Mouse (Mus musculus): ENCODE data around the gene Cdkl1.

Gene Cdkl1

DNA sequence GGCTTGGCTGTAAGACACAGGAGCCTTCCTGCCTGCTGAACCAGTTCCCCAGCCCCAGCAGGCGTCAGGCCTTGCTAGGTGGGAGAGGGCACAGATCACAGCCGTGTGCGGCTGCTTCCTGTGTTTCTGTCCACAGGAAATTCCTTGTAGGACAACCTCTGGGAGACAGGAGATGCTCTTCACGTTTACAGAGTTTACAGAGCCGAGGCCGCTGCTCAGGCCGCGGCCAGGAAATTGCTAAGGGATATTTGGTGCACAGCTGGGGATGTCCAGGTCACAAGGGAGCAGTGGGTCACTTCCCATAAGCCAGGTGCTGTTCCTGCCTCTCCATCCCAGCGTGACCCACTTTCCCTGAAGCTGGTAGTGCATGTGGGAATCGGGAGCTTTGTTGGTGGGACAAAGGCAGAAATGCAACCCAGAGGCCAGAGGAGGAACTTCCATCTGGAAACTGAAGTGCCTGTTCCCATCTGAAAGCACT is 39.2 kb downstream of the Cdkl1 start:
- no peak for DNase-seq (ENCODE audit: low read depth, low spot score)

DNA sequence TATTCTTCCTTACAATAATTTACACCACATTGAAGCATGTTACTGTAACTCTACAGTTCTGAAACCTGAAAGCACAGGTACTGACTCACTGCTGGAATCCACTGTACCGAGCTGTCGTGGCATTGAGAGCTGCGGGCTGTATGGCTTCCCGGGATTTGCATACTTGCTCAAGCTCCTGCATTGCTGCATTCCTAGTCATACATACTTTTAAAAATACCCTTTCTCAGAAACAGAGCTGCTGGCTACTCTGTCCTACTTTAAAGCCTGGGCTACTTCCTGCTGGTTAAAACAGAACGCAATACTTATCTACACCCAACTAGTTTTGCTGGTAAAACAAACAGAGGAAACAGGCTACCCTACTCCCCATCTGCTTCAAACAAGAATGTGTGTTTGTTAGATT is 46.9 kb downstream of the Cdkl1 start:
- no peak for DNase-seq (ENCODE audit: low read depth, low spot score)

DNA sequence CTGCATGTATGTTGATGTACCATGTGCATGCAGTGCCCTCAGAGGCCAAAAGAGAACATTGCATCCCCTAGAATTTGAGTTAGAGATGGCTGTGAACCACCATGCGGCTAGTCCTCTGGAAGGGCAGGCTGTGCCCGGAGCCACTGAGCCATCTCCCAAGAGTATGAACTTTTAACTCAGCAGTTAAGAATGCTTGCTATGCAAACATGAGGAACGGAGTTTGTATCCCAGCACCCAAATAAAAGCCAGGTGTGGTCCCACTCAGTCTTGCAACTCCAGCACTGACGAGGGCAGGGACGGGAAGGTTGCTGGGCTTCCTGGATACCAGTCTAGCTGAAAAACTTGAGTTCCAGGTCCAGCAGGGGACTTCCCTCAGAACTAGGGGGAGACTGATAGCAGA is 49.1 kb downstream of the Cdkl1 start:
- DNase-seq (ENCODE audit: low read depth, low spot score): no peak

DNA sequence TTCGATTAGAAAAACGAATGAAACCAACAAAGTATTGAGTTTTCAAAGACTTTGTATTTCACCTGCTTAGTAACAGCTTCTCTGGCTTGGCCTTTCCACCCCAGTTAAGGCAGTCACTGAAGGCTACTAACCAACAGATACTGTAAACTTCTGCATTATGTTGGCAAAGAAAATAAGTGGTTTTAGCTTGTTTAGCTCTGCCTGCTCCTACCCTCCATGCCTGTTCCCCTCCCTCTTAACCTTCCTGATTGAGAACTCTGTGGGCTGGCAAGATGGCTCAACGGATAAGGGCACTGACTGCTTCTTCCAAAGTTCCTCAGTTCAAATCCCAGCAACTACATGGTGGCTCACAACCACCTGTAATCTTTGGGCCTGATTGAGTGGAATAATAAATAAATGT is 57.1 kb downstream of the Cdkl1 start:
- no peak for DNase-seq (ENCODE audit: low read depth, low spot score)

DNA sequence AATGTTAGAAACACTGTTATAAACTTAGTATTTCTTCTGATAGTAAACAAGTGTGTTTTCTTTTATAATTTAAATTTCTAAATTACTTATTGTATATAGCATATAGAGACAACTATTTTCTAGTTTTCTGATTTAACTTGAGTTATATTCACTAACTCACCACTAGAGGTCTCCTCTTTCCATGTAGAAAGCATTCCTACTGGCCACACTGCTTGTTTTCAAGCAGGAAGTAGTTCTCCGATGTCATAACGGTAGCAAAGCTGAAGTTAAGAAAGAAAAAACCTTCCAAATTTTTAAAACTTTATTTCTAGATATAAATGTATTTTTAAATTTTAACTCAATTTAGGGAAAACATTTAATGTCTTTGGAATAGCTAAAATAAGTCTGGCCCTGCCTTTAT is 57.5 kb downstream of the Cdkl1 start:
- DNase-seq (ENCODE audit: low read depth, low spot score): no peak

DNA sequence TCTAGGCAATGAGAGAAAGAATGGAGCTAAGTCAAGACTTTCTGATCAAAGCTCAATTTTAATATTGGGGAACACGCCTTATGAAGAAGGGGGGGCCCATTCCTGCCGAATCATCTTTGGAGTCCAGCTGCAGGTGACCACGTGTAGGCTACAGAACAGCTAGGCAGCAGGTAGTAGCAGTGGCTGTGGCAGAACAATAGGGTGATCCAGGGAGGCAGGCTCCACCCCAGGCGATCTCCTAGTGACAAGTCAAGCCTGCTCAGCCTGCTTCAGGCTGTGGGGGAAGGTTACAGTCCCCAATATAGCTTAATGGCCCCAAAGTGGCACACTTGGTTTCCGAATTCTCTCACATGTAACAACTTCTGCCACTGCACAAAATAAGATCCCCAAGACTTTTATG is 58.8 kb downstream of the Cdkl1 start:
- no peak for DNase-seq (ENCODE audit: low read depth, low spot score)

DNA sequence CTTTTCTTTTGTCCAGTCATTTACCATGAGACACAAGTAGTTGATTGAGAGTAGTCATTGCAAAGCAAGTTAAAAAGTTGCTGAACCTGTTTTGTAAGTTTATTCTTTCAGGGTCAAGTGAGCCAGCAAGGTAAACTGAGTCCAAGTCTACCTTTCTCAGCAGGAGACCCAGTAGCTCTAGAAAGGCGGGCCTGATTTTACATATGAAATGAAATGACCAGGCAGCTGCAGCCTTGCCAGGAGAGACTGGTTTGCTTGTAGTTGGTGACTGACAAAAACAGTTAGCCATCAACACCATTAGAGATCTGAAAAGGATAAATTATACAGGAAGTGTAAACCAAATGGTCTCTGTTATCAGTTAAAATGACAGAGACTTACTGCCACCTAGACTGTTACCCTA is 60.8 kb downstream of the Cdkl1 start:
- no peak for DNase-seq (ENCODE audit: low read depth, low spot score)

DNA sequence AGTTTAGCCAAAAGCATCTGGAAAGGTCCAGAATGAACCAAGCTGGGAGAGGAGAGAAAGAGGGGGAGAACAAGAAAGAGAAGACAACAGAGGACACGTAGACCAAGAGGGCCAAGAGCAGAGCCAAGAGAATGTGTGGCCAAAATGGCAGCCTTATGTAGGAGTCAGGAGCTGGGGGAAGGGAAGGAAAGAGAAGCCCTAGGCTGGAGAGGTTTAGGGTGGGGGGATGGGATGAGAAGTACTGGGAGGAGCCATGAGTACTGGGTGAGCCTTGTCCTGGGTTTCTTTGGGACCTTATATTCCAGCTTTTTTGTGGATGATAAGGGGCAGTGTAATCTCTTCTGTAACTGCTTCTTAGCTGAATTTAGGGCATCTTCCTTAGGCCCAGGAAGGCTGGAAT is 61.8 kb downstream of the Cdkl1 start:
- DNase-seq (ENCODE audit: low read depth, low spot score): no peak

DNA sequence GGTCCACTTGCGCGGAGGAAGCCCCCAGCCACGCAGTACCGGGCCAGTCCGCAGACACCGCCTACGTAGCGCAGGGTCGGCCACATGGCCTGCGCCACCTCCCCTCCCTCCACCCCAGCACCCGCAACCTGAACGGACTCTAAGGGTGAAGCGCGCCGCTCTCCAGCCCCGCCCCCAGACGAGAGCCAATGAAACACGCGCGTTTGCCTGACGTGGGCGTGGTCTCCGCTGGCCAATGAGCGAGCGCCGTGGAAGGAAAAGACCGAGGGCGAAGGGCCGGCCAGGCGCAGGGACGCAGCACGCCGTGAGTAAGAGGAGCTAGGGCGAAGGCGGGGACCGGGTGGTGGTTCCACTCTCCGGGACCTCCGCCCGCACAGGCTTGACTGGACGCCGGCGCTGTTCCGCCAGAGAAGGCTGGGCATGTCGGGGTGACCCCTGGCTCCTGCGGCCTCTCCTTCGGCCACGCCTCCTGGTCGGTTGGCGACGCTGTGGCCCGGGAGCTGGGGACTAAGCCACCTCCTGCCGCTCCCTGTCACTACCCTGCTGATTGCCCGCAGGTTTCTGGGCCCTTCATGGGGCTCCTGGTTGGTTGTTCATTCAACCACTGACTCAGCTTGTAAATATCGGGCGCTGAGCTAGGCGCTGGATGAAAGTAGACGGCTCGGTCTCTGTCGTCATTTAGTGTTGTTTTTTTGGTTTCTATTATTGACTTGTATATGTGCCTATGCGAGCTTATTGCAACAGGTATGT is 66.2 kb downstream of the Cdkl1 start, which contains the start of the genes L2hgdh and Atp5s:
L2hgdh (minus strand) TSS at position 163 of the 750 bp plus-strand sequence.
Atp5s (plus strand) TSS at position 240 of the 750 bp plus-strand sequence.
- peak; percentile 83 for DNase-seq (ENCODE audit: low read depth, low spot score)

DNA sequence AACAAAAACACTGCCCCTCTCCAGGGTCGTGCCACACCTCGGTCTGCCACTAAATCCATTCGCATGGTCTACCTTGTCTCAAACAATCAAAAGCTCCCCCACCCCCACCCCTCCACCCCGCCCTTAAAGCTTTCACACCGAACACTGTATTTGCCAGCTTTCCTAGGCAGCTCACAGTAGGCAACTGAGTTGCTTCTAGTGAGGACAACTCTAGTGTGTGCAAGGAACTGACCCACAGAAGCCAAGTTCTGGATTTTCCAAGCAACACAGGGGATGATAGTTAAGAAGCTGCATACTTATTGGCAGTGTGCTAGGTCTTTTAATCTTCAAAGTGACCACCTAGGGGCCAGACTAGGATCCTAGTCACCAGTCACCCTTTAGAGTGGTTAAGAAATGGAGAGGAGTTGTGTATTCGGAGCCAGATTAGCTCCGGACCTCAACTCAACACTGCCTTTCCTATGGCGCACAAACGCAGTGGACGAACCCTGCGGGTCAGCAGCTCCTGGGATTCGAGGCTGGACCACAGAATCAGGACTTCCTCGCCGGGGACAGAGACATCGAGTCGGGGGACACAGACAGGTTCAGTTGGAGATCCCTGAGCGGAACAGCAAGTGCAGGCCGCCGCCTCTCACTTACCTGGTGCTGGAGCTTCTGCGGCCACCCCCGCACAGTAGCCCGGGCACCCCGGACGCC is 66.9 kb downstream of the Cdkl1 start:
- peak; percentile 9 for DNase-seq (ENCODE audit: low read depth, low spot score)

DNA sequence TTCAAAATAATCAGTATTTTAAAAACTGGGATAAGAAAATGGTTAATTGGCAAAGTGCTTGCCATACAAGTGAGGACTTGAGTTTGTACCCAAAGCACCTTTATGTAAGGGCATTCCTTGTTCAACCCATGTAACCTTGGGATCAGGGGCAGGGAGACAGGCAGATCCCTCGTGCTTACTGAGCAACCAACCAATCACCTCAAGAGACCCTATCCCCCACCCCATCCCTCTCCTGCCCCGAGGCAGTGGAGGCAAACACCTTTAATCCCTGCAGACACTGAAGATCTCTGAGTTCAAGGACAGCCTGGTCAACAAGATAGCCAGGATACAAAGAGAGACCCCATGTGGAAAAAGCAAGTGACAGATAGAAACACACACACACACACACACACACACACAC is 67.7 kb downstream of the Cdkl1 start:
- no peak for DNase-seq (ENCODE audit: low read depth, low spot score)

DNA sequence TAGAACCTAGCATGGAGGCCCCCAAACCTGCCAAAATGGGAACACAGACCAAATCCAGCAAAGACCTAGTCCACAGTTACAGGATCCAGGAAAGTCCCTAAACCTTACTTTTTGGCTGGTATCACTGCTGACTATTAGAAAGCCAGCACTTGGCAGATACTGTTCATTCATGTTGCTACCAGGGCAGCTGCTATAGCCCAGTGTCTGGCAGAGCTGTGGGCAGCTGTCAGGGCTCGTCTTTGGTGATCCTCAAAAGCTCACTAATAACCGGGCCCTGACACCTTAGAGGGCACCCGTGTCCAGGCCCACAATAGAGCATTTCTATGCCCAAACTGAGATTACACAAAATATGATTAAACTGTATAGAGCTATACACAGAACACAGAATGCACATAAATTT is 68.2 kb downstream of the Cdkl1 start:
- DNase-seq (ENCODE audit: low read depth, low spot score): no peak

DNA sequence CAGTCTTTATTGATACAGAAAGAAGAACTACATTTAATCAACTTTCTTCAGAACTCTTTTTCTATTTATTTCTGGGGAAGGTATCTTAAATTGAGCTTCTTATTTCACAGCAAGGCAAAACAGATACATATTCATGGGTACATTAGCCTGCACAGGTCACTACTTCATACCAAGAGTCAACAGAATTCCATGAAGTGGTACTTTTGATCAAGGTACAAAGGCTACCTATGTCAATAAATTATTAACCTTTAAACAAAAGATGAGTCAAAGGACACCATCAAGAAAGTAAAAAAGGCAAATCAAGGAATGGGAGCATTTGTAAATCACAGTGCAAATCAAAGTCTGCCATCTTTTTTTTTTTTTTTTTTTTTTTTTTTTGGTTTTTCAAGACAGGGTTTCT is 77.4 kb downstream of the Cdkl1 start:
- DNase-seq (ENCODE audit: low read depth, low spot score): no peak

DNA sequence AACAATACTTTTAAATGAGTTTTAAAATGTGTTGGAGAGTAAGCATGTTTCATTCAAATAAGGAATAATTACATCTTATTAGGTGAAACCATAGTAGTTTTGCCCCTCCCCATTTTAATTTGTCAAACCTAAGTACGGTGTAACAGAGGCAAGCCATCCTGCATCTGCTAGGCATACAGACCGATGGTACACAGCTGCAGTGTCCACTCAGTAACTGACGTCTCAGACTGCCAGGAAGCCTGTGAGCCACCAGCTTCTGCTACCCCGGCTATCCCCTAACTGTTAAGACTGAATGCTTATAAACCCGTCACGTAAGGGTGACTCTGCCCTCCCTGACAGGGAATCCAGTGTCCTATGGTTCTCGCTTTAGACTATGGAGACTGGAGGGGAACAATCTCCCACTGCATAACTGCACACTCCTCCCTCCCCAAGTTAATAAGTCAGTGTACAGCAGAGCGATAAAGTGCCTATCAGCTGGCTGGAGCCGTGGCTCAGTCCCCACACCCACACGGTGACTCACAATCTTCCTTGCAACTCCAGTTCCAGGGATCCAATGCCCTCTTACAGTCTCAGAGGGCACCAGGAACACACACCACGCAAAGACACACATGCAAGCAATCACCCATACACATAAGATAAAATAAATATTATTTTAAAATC is 86.1 kb downstream of the Cdkl1 start:
- DNase-seq (ENCODE audit: low read depth, low spot score): no peak

DNA sequence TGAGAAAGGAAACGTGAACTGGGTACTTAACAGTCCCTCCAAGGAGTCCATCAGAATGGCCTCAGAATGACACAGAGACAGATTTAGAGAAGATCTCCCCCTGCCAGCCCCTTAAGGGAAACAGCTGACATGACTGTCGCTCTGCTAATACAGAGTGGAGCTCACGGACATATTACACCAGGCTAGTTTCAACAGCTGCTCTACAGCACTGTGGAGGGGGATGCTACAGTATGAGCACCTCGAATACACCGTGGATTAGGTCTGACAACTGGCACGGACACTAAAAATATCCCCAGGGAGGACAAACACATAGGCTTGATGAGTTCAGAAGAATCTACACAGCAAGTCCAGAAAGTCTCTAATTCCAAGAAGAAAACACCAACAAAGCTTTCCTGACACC is 92.7 kb downstream of the Cdkl1 start:
- no peak for DNase-seq (ENCODE audit: low read depth, low spot score)
